Mouse (Mus musculus) MEL (cell line): ENCODE measurements around the gene Pinlyp.

ENCODE experiments used
- CTCF ChIP-seq, 3 experiments: IDR thresholded peaks in 2 of 3; conservative IDR thresholded peaks in 1 of 3; 2 replicates each; pipeline ENCODE4 v1.5.1; 2011 to 2012; ENCODE audit warnings: low read length in 3 of 3, low read depth in 2 of 3, mild to moderate bottlenecking in 2 of 3, improper control_type of control experiment in 1 of 3, inconsistent platforms in 1 of 3, mixed read lengths in 1 of 3, moderate library complexity in 1 of 3; ENCODE audit not compliant: control insufficient read depth in 1 of 3, insufficient read depth in 1 of 3, poor library complexity in 1 of 3, severe bottlenecking in 1 of 3
- EP300 ChIP-seq, 2 experiments: IDR thresholded peaks; 2 replicates each; pipeline ENCODE4 v1.6.1; 2011; ENCODE audit warnings: improper control_type of control experiment in 2 of 2, low read length in 2 of 2, low read depth in 1 of 2, mild to moderate bottlenecking in 1 of 2
- KAT2A ChIP-seq: conservative IDR thresholded peaks from 2 replicates; pipeline ENCODE4 v1.6.1; 2012; ENCODE audit warnings: low read depth, low read length, improper control_type of control experiment, inconsistent platforms
- NRF1 ChIP-seq: IDR thresholded peaks from 2 replicates; pipeline ENCODE4 v1.6.1; 2014; ENCODE audit warnings: low read depth, mild to moderate bottlenecking, inconsistent platforms, low read length, improper control_type of control experiment, moderate library complexity; ENCODE audit not compliant: poor library complexity, insufficient read depth, severe bottlenecking
- POLR2A ChIP-seq, 2 experiments: IDR thresholded peaks; 2 replicates each; pipeline ENCODE4 v1.6.1; 2011 to 2012; ENCODE audit warnings: low read length in 2 of 2, mild to moderate bottlenecking in 2 of 2, control low read depth in 1 of 2, improper control_type of control experiment in 1 of 2, low read depth in 1 of 2, moderate library complexity in 1 of 2; ENCODE audit not compliant: control insufficient read depth in 1 of 2, insufficient read depth in 1 of 2, poor library complexity in 1 of 2
- POLR2AphosphoS2 ChIP-seq: IDR thresholded peaks from 2 replicates; pipeline ENCODE4 v1.6.1; 2011; ENCODE audit warnings: low read length, improper control_type of control experiment
- TAL1 ChIP-seq: IDR thresholded peaks from 2 replicates; pipeline ENCODE4 v1.6.1; 2012; ENCODE audit warnings: mild to moderate bottlenecking, inconsistent platforms, low read length, moderate library complexity, mixed read lengths
- TCF12 ChIP-seq: IDR thresholded peaks from 2 replicates; pipeline ENCODE4 v1.6.1; 2014; ENCODE audit warnings: low read depth, mild to moderate bottlenecking, inconsistent platforms, low read length, improper control_type of control experiment, moderate library complexity
- USF1 ChIP-seq: IDR thresholded peaks from 2 replicates; pipeline ENCODE4 v1.6.1; 2014; ENCODE audit warnings: low read depth, mild to moderate bottlenecking, inconsistent platforms, low read length, improper control_type of control experiment, moderate library complexity
- ZMIZ1 ChIP-seq: IDR thresholded peaks from 2 replicates; pipeline ENCODE4 v1.6.1; 2012; ENCODE audit warnings: low read depth, mild to moderate bottlenecking, inconsistent platforms, low read length, improper control_type of control experiment, moderate library complexity

DNA sequence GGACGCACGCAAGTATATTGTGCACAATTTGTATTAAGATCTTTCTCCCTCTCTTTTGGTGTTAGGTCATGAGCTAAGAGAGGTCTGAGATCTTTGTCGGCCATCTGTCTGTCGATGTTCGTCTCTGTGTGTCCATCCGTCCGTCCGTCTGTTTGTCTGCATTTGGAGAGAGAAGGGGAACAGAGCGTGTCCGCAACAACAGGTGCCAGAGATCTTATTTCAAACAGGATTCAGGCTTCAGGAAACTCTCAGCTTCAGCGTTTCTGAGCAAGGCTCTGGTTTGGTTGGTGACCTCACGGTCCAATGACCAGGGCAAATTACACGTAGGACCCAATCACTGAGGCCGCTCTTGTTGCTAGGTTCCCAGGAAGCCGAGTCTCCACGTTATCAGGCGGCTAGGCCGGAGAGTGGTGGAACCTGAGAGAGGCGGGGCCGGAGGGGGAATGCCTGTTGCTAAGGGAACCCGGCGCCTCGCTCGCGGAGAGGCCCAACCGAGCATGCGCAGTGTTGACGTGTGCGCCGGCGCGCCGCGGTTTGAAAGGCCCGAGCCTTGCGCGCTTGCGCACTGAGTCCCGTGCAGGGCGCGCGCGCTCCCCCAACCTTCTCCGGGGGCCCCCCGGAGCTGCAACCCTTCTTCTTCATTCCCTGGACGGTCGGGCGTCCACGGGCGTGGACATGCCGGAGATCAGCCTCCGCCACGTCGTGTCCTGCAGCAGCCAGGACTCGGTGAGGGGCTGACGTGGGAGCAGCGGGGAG lies 894 bp upstream of the Pinlyp start:
- TF ChIP-seq KAT2A (peak; percentile 87), EP300 (IDR thresholded peaks at IDR 0.05; ENCODE audit: low read depth in 1 of 2, low read length in 2 of 2) (no peak; a peak in 1 of 4 replicates), POLR2A (IDR thresholded peaks at IDR 0.05; ENCODE audit: control insufficient read depth in 1 of 2, insufficient read depth in 1 of 2, low read depth in 1 of 2, low read length in 2 of 2, poor library complexity in 1 of 2) (peak; percentile 74 to 78; a peak in 3 of 4 replicates), TAL1 (no peak; the same call in 1 of the 2 replicates), NRF1 (peak; percentile 96), CTCF (IDR thresholded peaks at IDR 0.05 in 2 of 3, conservative IDR thresholded peaks at IDR 0.05 in 1 of 3; ENCODE audit: control insufficient read depth in 1 of 3, insufficient read depth in 1 of 3, low read depth in 2 of 3, low read length in 3 of 3, poor library complexity in 1 of 3, severe bottlenecking in 1 of 3) (no peak), TCF12 (peak; percentile 35), USF1 (peak; percentile 29; the same call in 1 of the 2 replicates), ZMIZ1 (peak; percentile 66), POLR2AphosphoS2 (no peak)
